Mouse (Mus musculus) midbrain, embryonic 10.5 days (tissue): ENCODE data around the gene Sdr9c7. TPM values are rescaled to one million over a fixed set of nuclear protein-coding genes. Genes with fewer than 3 reads are reported as not detected.

ENCODE experiments used
- DNase-seq: peaks from one replicate; pipeline ENCODE4 v3.0.0-alpha.2; 2017; ENCODE audit warnings: low spot score
- H3K27ac ChIP-seq: fragments of 300-500 bp; sonication (generic); replicated peaks from 2 replicates; pipeline ENCODE4 v1.5.1; 2016; ENCODE audit warnings: mild to moderate bottlenecking
- H3K27me3 ChIP-seq: fragments of 300-500 bp; sonication (generic); 2 replicates; pipeline ENCODE4 v1.6.1; 2016; ENCODE audit warnings: low read depth, mild to moderate bottlenecking; ENCODE audit not compliant: poor library complexity, severe bottlenecking
- H3K36me3 ChIP-seq: fragments of 300-500 bp; sonication (generic); 2 replicates; pipeline ENCODE4 v1.6.1; 2016; ENCODE audit warnings: mild to moderate bottlenecking, moderate library complexity
- H3K4me1 ChIP-seq: fragments of 300-500 bp; sonication (generic); 2 replicates; pipeline ENCODE4 v1.6.1; 2016
- H3K4me3 ChIP-seq: fragments of 300-500 bp; sonication (generic); 2 replicates; pipeline ENCODE4 v1.5.1; 2016; ENCODE audit warnings: mild to moderate bottlenecking, moderate library complexity
- H3K9me3 ChIP-seq: fragments of 300-500 bp; sonication (generic); replicated peaks from 2 replicates; pipeline ENCODE4 v1.6.1; 2016; ENCODE audit warnings: mild to moderate bottlenecking
- WGBS: fragments of 180-500 bp; shearing (Covaris S2); methylation state at CpG from one replicate; pipeline ENCODE4 v1.1.7; 2016; 5-methylcytosine and 5-hydroxymethylcytosine counted together
- polyA plus RNA-seq: library from polyadenylated mRNA; unstranded; fragments of >200 nt; fragmentation: Nextera tagmentation; extraction: Ambion mirVana; gene quantifications from 2 replicates; pipeline ENCODE4 v1.2.1, GENCODE M21; 2016

Gene Sdr9c7
- polyA plus RNA-seq: not detected in 2 replicates

GRCm38 (mm10) chr10:127898218-127898617 is at the start of gene Sdr9c7:
Sdr9c7 (plus strand) TSS chr10:127898518.
- H3K27ac ChIP-seq: no peak within 1 kb of the TSS
- no peak within 1 kb of the TSS for H3K4me3 ChIP-seq
- no peaks in the 10 kb centered on the region for H3K36me3 ChIP-seq
- no peaks in the 10 kb centered on the region for H3K27me3 ChIP-seq
- no peak for DNase-seq
- H3K9me3 ChIP-seq: no peaks in the 10 kb centered on the region
- WGBS: 88% methylated on average over 2 of the region's 2 CpGs
- no peaks in the 10 kb centered on the region for H3K4me1 ChIP-seq

DNA sequence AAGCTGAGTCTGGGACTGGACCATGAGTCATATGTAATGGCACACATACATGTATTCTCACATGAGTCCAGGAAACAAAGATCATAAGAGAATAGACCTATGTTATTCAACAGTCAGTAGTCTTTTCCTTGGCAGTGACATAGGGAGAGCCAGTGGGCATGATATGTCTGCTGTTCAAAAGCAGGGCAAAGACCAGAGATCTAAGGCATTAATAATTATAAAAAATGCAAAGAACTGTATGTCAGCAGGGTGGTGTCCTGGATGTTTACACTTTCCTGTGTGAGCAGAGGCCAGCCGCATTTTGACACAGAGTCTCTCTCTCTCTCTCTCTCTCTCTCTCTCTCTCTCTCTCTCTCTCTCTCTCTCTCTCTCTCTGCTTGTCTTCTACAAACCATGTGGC is 48.7 kb upstream of the Sdr9c7 start, which contains the start of gene Rdh19:
Gene Rdh19, plus strand, starts transcription at position 301 of the 400 bp plus-strand sequence.
- Histone ChIP-seq H3K9me3 (no peaks in the 10 kb centered on the region), H3K4me1 (no peaks in the 10 kb centered on the region), H3K27ac (no peak within 1 kb of the TSS), H3K36me3 (no peaks in the 10 kb centered on the region), H3K4me3 (no peak within 1 kb of the TSS), H3K27me3 (no peaks in the 10 kb centered on the region)
- WGBS: 89% methylated on average over 1 of the region's 1 CpGs
- DNase-seq: no peak

DNA sequence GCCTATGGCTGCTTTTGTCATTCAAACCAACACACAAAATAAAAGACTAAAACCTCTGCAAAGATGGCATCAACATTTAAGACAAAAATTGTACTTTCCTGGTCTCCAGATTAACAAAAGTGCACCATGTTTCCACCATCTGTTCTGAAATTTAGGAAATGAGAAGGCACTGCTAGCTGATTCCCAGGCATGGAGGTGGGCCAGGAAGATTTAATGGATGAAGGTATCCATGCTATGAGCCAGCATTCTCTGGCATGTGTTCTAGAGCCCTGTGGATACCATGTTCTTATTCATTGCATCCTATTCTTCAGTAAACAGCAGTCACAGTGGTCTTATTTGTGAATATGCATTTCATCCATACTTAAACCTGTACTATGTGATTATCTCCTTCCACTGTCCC is 41.9 kb upstream of the Sdr9c7 start:
- Histone ChIP-seq H3K27ac (no peak overlapping the region), H3K4me3 (no peak overlapping the region), H3K36me3 (no peaks in the 10 kb centered on the region), H3K9me3 (no peaks in the 10 kb centered on the region), H3K4me1 (no peaks in the 10 kb centered on the region), H3K27me3 (no peaks in the 10 kb centered on the region)
- no peak for DNase-seq

DNA sequence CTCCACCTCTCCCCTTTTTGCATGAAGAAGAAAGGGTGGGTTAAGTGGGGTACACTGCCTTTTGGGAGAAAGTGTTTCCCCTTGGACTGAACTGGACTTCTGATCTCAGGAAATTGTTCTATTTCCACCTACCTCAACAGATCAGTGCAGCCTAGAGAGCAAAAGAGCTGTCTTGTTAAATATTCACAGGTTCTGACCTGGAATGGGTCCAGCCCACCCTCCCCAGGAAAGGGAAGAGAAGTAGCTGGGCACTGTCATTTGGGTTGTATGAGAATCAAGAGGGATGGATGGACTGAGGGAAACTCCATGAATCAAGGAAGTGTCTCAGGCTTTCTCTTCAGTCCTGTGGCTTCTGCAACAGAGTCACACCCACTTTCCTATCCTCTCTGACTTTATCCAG is 33.4 kb upstream of the Sdr9c7 start:
- H3K27ac ChIP-seq: no peak overlapping the region
- H3K4me1 ChIP-seq: no peaks in the 10 kb centered on the region
- H3K9me3 ChIP-seq: 0 out of 2 replicates have a peak, but pooled peaks cover 2% of the 10 kb centered on the region
- no peaks in the 10 kb centered on the region for H3K36me3 ChIP-seq
- no peaks in the 10 kb centered on the region for H3K27me3 ChIP-seq
- H3K4me3 ChIP-seq: no peak overlapping the region
- no peak for DNase-seq

GRCm38 (mm10) chr10:127866232-127866631 is 32.1 kb upstream of the Sdr9c7 start, which contains the start of gene Rdh16f2:
Rdh16f2 (plus strand) TSS chr10:127866474.
- Histone ChIP-seq H3K4me3 (no peak within 1 kb of the TSS), H3K27me3 (no peaks in the 10 kb centered on the region), H3K9me3 (peaks cover 7% of the 10 kb centered on the region; the same call in 1 of the 2 replicates), H3K4me1 (no peaks in the 10 kb centered on the region), H3K36me3 (no peaks in the 10 kb centered on the region), H3K27ac (no peak within 1 kb of the TSS)
- no peak for DNase-seq
- WGBS: 86% methylated on average over 3 of the region's 3 CpGs

DNA sequence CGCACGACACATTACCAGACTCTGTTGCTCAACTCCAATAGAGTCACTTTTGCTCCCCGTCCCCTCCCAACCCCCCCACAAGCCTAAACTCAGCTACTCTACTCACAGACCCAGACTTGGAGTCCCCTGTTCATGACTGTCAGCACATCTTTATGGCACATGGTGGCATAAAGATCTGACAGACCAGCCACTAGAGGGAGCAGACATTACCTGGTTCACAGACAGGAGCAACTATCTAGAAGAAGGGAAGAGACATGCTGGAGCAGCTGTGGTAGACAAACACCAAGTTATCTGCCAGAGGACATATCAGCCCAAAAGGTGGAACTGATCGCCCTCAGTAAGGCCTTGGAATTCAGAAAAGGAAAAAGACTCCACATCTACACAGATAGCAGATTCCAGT is 25.8 kb upstream of the Sdr9c7 start:
- H3K4me1 ChIP-seq: no peaks in the 10 kb centered on the region
- no peak for DNase-seq
- H3K4me3 ChIP-seq: no peak overlapping the region
- no peaks in the 10 kb centered on the region for H3K27me3 ChIP-seq
- 75% methylated on average over 4 of the region's 4 CpGs for WGBS
- no peak overlapping the region for H3K27ac ChIP-seq
- H3K36me3 ChIP-seq: no peaks in the 10 kb centered on the region
- H3K9me3 ChIP-seq: peaks cover 7% of the 10 kb centered on the region; the same call in 1 of the 2 replicates

DNA sequence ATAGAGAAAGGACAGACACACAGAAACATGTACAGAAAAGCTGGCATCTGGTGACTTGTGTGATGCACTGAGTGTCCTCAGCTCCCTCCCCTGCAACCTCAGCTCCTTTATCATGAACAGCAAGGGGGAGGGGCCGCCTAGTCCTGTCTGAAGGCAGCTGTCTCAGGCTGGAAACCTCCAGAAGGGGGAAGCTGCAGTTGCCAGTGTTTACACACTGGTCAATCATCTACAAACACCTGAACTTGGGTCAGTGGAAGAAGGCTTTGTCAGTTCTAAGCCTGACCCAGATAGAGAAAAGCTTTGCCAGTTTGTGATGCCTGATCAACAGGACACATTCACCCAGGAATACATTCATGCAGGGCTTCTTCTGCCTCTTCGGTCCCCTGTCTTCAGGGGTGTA is 20.6 kb upstream of the Sdr9c7 start:
- H3K9me3 ChIP-seq: no peaks in the 10 kb centered on the region
- H3K27me3 ChIP-seq: no peaks in the 10 kb centered on the region
- H3K4me1 ChIP-seq: no peaks in the 10 kb centered on the region
- H3K36me3 ChIP-seq: no peaks in the 10 kb centered on the region
- H3K27ac ChIP-seq: no peak overlapping the region
- 56% methylated on average over 2 of the region's 2 CpGs for WGBS
- no peak overlapping the region for H3K4me3 ChIP-seq
- no peak for DNase-seq

GRCm38 (mm10) chr10:127878262-127879057 is 19.9 kb upstream of the Sdr9c7 start:
- 83% methylated on average over 3 of the region's 3 CpGs for WGBS
- Histone ChIP-seq H3K4me3 (no peak overlapping the region), H3K27me3 (no peaks in the 10 kb centered on the region), H3K27ac (no peak overlapping the region), H3K4me1 (no peaks in the 10 kb centered on the region), H3K36me3 (no peaks in the 10 kb centered on the region), H3K9me3 (no peaks in the 10 kb centered on the region)
- DNase-seq: no peak

DNA sequence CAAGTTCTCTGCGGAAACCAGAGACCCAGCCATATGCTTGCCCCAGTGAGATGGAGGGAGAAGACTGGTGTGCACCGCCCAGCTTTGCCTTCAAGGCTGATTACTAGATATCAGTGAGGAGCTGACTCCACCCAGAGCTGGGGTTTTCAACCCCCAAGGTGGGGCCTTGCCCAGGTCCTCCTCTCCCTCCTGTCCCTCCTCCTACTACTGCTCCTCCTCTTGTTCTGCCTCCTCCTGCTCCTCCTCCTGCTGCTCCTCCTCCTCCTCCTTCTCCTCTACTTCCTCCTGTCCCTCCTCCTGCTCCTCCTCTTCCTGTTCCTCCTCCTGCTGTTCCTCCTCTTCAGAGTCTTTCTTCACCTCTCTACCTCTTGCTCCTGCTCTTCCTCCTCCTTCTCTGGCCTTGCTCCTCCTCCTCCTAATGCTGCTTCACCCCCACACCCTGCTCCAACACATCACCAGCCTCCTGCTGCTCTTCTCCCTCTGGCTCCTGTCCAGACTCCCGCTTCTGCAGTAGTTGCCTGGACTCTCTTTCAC is 19.1 kb upstream of the Sdr9c7 start:
- DNase-seq: no peak
- 81% methylated on average over 3 of the region's 3 CpGs for WGBS
- H3K9me3 ChIP-seq: no peaks in the 10 kb centered on the region
- no peaks in the 10 kb centered on the region for H3K36me3 ChIP-seq
- H3K4me3 ChIP-seq: no peak overlapping the region
- H3K27me3 ChIP-seq: no peaks in the 10 kb centered on the region
- H3K4me1 ChIP-seq: no peaks in the 10 kb centered on the region
- no peak overlapping the region for H3K27ac ChIP-seq

- DNase-seq: no peak
- H3K27me3 ChIP-seq: no peaks in the 10 kb centered on the region
- H3K36me3 ChIP-seq: no peaks in the 10 kb centered on the region
- no peak overlapping the region for H3K27ac ChIP-seq
- 89% methylated on average over 4 of the region's 4 CpGs for WGBS
- H3K4me1 ChIP-seq: no peaks in the 10 kb centered on the region
- H3K9me3 ChIP-seq: no peaks in the 10 kb centered on the region
- H3K4me3 ChIP-seq: no peak overlapping the region
Measured at GRCm38 (mm10) chr10:127881041-127881440, 17.3 kb upstream of the Sdr9c7 start.

- no peaks in the 10 kb centered on the region for H3K36me3 ChIP-seq
- no peaks in the 10 kb centered on the region for H3K9me3 ChIP-seq
Measured at GRCm38 (mm10) chr10:127886551-127886950, 11.8 kb upstream of the Sdr9c7 start.

DNA sequence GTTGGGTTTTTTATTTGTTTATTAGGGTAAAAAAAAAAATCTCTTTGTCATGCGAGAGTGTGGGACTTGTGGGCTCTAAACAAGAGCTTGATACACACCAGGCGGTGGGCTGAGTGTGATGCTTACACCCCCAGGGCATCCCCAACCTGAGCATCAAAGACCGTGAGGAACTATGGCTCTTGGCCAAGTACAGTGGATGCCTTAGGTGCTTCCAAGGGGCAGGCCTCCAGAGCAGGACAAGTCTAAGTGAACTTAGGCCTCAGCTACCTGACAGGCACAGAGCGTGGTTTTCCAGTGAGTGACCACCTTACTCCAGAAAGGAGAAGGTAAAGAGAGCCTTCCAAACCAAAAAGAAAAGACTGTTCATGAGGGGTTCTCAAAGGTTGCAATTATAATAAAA is 11.3 kb upstream of the Sdr9c7 start:
- no peak for DNase-seq
- Histone ChIP-seq H3K27me3 (no peaks in the 10 kb centered on the region), H3K4me1 (peaks cover 7% of the 10 kb centered on the region; the same call in 1 of the 2 replicates), H3K9me3 (no peaks in the 10 kb centered on the region), H3K36me3 (no peaks in the 10 kb centered on the region), H3K27ac (no peak overlapping the region), H3K4me3 (no peak overlapping the region)
- 85% methylated on average over 4 of the region's 4 CpGs for WGBS

More at GRCm38 (mm10) chr10:127886551-127886950, 11.8 kb upstream of the Sdr9c7 start:
- WGBS: 77% methylated on average over 1 of the region's 1 CpGs
- H3K27me3 ChIP-seq: no peaks in the 10 kb centered on the region
- no peak overlapping the region for H3K27ac ChIP-seq
- no peak for DNase-seq
- H3K4me1 ChIP-seq: peaks cover 7% of the 10 kb centered on the region; the same call in 1 of the 2 replicates
- H3K4me3 ChIP-seq: no peak overlapping the region

DNA sequence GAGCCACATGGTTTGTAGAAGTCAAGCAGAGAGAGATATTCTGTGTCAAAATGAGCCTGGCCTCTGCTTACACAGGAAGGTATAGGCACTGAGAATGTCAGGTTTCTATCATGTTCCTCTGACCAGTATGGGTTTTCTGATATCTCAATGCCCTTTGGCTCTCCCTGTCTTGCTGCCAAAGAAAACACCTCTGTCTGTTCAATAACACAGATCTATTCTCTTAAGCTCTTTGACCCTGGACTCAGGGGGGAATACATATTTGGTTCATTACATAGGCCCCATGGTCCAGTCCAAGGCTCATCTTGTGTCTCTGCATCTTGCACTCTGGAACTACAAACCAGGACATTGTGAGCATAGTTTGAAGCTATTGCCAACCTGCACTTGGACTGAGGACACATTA is 9.7 kb upstream of the Sdr9c7 start, which contains the start of gene Rdh7:
Gene Rdh7, minus strand, starts transcription at position 213 of the 400 bp plus-strand sequence.
- Histone ChIP-seq H3K4me3 (no peak within 1 kb of the TSS), H3K27ac (no peak within 1 kb of the TSS), H3K27me3 (no peaks in the 10 kb centered on the region), H3K36me3 (no peaks in the 10 kb centered on the region), H3K4me1 (peaks cover 7% of the 10 kb centered on the region; the same call in 1 of the 2 replicates), H3K9me3 (no peaks in the 10 kb centered on the region)
- no peak for DNase-seq
